Mouse (Mus musculus): ENCODE results near the gene Rbfox1.

- TF ChIP-seq CTCF (IDR thresholded peaks at IDR 0.05; ENCODE audit: low read depth, low read length) (no peak), GATA2 (IDR thresholded peaks at IDR 0.05; ENCODE audit: borderline replicate concordance, low read depth, low read length) (no peak)
Observed at GRCm38 (mm10) chr16:7060864-7061263, 1175.7 kb downstream of the Rbfox1 start.
